Mouse (Mus musculus) lung, postnatal 0 days (tissue): ENCODE measurements around the gene Cep44. TPM values are rescaled to one million over a fixed set of nuclear protein-coding genes. Genes with fewer than 3 reads are reported as not detected.

ENCODE experiments used
- ATAC-seq: fragments of 200-750 bp; cut with Nextera tagmentation; 2 replicates; pipeline ENCODE4 v1.8.0; 2017; ENCODE audit warnings: moderate library complexity
- DNase-seq: peaks from one replicate; pipeline ENCODE4 v3.0.0-alpha.2; 2016; ENCODE audit warnings: low spot score
- H3K27ac ChIP-seq: fragments of 300-500 bp; sonication (generic); 2 replicates; pipeline ENCODE4 v1.5.1; 2014; ENCODE audit warnings: antibody characterized with exemption, mild to moderate bottlenecking, low read length, mixed read lengths
- H3K27me3 ChIP-seq: fragments of 300-500 bp; sonication (generic); replicated peaks from 2 replicates; pipeline ENCODE4 v1.6.1; 2014; ENCODE audit warnings: low read length, mixed read lengths; ENCODE audit not compliant: insufficient read depth
- H3K36me3 ChIP-seq: fragments of 300-500 bp; sonication (generic); 2 replicates; pipeline ENCODE4 v1.6.1; 2014; ENCODE audit warnings: low read length, mixed read lengths; ENCODE audit not compliant: insufficient read depth
- H3K4me1 ChIP-seq: fragments of 300-500 bp; sonication (generic); 2 replicates; pipeline ENCODE4 v1.6.1; 2014; ENCODE audit warnings: antibody characterized with exemption, low read depth, low read length, mixed read lengths; ENCODE audit not compliant: insufficient read depth
- H3K4me2 ChIP-seq: fragments of 300-500 bp; sonication (generic); replicated peaks from 2 replicates; pipeline ENCODE4 v1.6.1; 2014; ENCODE audit warnings: low read depth, mild to moderate bottlenecking, low read length, moderate library complexity, mixed read lengths
- H3K4me3 ChIP-seq: fragments of 300-500 bp; sonication (generic); 2 replicates; pipeline ENCODE4 v1.5.1; 2014; ENCODE audit warnings: low read depth, low read length
- H3K9ac ChIP-seq: fragments of 300-500 bp; sonication (generic); replicated peaks from 2 replicates; pipeline ENCODE4 v1.6.1; 2014; ENCODE audit warnings: low read depth, mild to moderate bottlenecking
- H3K9me3 ChIP-seq: fragments of 300-500 bp; sonication (generic); 2 replicates; pipeline ENCODE4 v1.6.1; 2016; ENCODE audit warnings: low read length, mixed read lengths
- CTCF ChIP-seq: IDR thresholded peaks from 2 replicates; pipeline ENCODE4 v1.5.1; 2016; ENCODE audit warnings: antibody characterized with exemption, mild to moderate bottlenecking
- EP300 ChIP-seq: IDR thresholded peaks from 2 replicates; pipeline ENCODE4 v1.6.1; 2016; ENCODE audit warnings: antibody characterized with exemption, mild to moderate bottlenecking, control low read depth
- WGBS: fragments of 180-500 bp; shearing (Covaris S2); extraction: QIAGEN DNeasy Blood & Tissue Kit; methylation state at CpG from one replicate; pipeline ENCODE4 v1.1.7; 2014; 5-methylcytosine and 5-hydroxymethylcytosine counted together
- microRNA-seq: library from miRNA; unstranded; fragments of <30 nt; microRNA quantifications from one replicate; pipeline ENCODE4, GENCODE M21; 2016
- polyA plus RNA-seq: library from polyadenylated mRNA; unstranded; fragments of >200 nt; fragmentation: Nextera tagmentation; extraction: Ambion mirVana; gene quantifications from 2 replicates; pipeline ENCODE4 v1.2.1, GENCODE M21; 2015

The Cep44 gene
- polyA plus RNA-seq, 1 experiment from 2014 or later: 25.8 TPM

DNA sequence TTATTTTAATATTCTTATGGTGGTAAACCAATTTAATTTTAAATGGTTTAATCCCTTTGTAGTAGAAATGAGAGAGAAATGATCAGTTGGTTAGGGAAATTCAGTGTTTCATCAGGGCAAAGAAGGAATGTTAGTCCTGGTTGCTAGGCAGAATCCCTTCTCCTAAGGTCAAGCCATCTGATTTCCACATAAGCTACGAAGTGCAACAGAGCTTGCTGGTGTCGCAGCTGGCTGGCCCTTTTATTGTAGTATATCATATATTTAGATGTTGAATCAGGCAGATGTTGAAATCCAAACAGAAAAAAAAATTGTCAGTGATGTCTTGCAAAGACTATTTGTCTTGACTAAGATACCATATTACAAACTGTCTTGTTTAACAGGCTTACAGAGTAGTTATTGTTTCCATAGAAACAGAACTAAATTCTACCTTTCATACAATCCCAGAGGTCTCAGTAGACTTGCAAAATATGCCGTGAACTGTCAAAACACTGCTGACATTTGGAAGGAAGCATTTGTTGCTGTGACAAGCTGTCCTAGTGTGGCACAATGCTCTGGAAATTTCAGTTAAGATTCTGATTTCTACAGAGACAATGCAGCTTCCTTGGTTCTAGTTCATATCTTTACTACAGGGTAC lies 42.4 kb downstream of the Cep44 start:
- H3K27ac ChIP-seq: no peak overlapping the region
- no peaks in the 10 kb centered on the region for H3K27me3 ChIP-seq
- 52% methylated on average over 3 of the region's 3 CpGs for WGBS
- H3K4me2 ChIP-seq: no peak overlapping the region
- TF ChIP-seq EP300: peak; percentile 49
- no peak for TF ChIP-seq CTCF
- no peaks in the 10 kb centered on the region for H3K9me3 ChIP-seq
- H3K36me3 ChIP-seq: no peaks in the 10 kb centered on the region
- H3K4me3 ChIP-seq: no peak overlapping the region
- ATAC-seq (peak; percentile 80), DNase-seq (peak; percentile 82)
- H3K4me1 ChIP-seq: no peaks in the 10 kb centered on the region
- no peak overlapping the region for H3K9ac ChIP-seq

GRCm38 (mm10) chr8:56501911-56502310 lies 48.9 kb downstream of the Cep44 start:
- Histone ChIP-seq H3K27me3 (no peaks in the 10 kb centered on the region), H3K9ac (no peak overlapping the region), H3K27ac (no peak overlapping the region), H3K4me1 (no peaks in the 10 kb centered on the region), H3K9me3 (no peaks in the 10 kb centered on the region), H3K4me2 (no peak overlapping the region), H3K4me3 (no peak overlapping the region), H3K36me3 (no peaks in the 10 kb centered on the region)
- ATAC-seq: no peak
- no peak for DNase-seq
- no peak for TF ChIP-seq CTCF
- no peak for TF ChIP-seq EP300

DNA sequence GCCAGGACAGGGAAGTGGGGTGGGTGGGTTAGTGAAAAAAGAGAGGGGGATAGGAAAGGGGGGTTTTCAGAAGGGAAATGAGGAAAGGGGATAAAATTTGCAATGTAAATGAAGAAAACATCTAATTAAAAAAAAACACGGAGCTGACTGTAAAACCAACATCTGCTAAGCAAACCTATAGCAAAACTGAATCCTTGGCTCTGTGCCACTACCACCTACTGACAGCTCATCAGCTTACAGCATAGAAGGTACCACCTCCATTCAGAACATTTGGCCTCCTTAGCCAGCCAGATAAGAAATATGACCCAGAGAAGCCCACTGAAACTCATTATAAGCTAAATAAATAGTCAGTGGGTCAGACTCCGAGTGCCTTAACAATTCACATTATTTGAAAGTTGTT lies 61.4 kb downstream of the Cep44 start:
- H3K4me3 ChIP-seq: no peak overlapping the region
- H3K4me1 ChIP-seq: no peaks in the 10 kb centered on the region
- no peak overlapping the region for H3K27ac ChIP-seq
- no peaks in the 10 kb centered on the region for H3K27me3 ChIP-seq
- H3K9ac ChIP-seq: no peak overlapping the region
- DNase-seq: no peak
- H3K9me3 ChIP-seq: no peaks in the 10 kb centered on the region
- WGBS: 29% methylated on average over 2 of the region's 2 CpGs
- no peak for TF ChIP-seq CTCF
- ATAC-seq: no peak
- H3K4me2 ChIP-seq: no peak overlapping the region
- H3K36me3 ChIP-seq: no peaks in the 10 kb centered on the region

DNA sequence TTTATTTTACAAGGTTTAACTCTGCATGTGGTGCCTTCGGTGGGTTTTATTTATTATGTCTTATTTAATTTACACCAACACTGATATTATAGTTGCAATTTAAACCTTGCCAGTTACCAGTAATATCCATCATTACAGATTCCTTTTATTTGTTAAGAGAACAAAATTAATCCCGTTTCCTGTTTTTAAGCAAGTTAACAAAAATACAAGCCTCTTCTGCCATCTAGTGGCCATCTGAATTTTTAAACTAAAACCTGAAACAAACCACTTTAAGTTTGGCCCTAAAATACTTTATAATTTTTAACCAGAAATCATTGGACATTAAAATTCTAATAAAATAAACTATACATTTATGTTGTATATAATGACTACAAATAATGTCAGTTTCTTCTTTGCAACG lies 64.8 kb downstream of the Cep44 start:
- 25% methylated on average over 3 of the region's 3 CpGs for WGBS
- no peak for ATAC-seq
- Histone ChIP-seq H3K27me3 (no peaks in the 10 kb centered on the region), H3K4me2 (no peak overlapping the region), H3K9ac (no peak overlapping the region), H3K4me3 (no peak overlapping the region), H3K4me1 (no peaks in the 10 kb centered on the region), H3K27ac (no peak overlapping the region), H3K9me3 (no peaks in the 10 kb centered on the region), H3K36me3 (no peaks in the 10 kb centered on the region)
- TF ChIP-seq EP300 (0 out of 2 replicates have a peak, but pooled peaks have one; percentile 33), CTCF (peak; percentile 54)
- DNase-seq: peak; percentile 68

Small RNAs within 50 kb of the gene (microRNA-seq; reads per million reads assigned to microRNA genes)
- not detected for gene Gm25992

Other genes with a start within 250 kb of the Cep44 start
- gene Fbxo8, start within 50 bp of the Cep44 start, polyA plus RNA-seq: 49.7 and 49.9 TPM in 2 replicates